8 mouse cellular contexts compared by ENCODE assay signal in the genomic region with DNA sequence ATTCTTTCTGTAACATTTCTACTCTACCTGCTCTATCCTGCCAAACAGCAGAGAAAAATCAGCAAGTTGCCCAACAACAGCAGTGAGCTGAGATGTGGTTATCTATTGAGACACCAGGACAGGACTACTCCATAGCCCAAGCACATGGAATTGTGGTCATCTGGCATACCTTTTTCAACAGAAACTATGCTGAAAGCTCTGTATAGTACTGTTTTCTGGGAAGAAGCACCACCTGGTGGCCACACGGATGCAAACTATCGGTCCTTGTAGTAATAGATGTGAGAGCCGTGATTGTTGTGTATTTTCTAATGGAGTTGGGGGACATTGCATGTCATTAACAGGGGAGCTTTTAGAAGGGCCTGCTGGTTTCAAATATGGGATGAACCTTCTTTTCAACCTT. TPM values are rescaled to one million over a fixed set of nuclear protein-coding genes. Genes with fewer than 3 reads are reported as not detected.
DNase-seq lines count a peak whose midpoint lies in the region; ATAC-seq and TF ChIP-seq lines count a peak whose summit lies in the region.

No protein-coding gene starts in this region.

- peak; percentile 59 for DNase-seq in forebrain, postnatal 0 days
- DNase-seq in ovary, postnatal 14 days (ENCODE audit: low spot score): peak; percentile 27
- no peak for DNase-seq in ovary, postnatal 10 days (ENCODE audit: low spot score)
- DNase-seq in cerebellum, adult 8-10 months: peak; percentile 64
- DNase-seq in hindbrain, postnatal 0 days (ENCODE audit: low spot score): peak; percentile 74
- DNase-seq in lung, embryonic 14.5 days: peak; percentile 76
- peak; percentile 63 for DNase-seq in stomach, postnatal 0 days (ENCODE audit: low spot score)

- H3K27ac ChIP-seq in forebrain, postnatal 0 days (ENCODE audit: low read depth, low read length): no peak overlapping the region
- no peak overlapping the region for H3K27ac ChIP-seq in forebrain, embryonic 12.5 days
- H3K27ac ChIP-seq in hindbrain, postnatal 0 days: no peak overlapping the region
- H3K27ac ChIP-seq in lung, embryonic 14.5 days (ENCODE audit: low read depth): no peak overlapping the region
- H3K27ac ChIP-seq in stomach, postnatal 0 days (replicated peaks): no peak overlapping the region

- 9% methylated on average over 3 of the region's 3 CpGs for WGBS in forebrain, postnatal 0 days
- 31% methylated on average over 3 of the region's 3 CpGs for WGBS in forebrain, embryonic 12.5 days
- 16% methylated on average over 3 of the region's 3 CpGs for WGBS in hindbrain, postnatal 0 days
- WGBS in lung, embryonic 14.5 days: 21% methylated on average over 3 of the region's 3 CpGs
- WGBS in stomach, postnatal 0 days: 27% methylated on average over 3 of the region's 3 CpGs

- peak; percentile 75 for TF ChIP-seq CTCF in forebrain, postnatal 0 days (IDR thresholded peaks at IDR 0.05; ENCODE audit: low read depth)
- peak; percentile 76 for TF ChIP-seq CTCF in hindbrain, postnatal 0 days (IDR thresholded peaks at IDR 0.05; ENCODE audit: low read depth)
- peak; percentile 65 for TF ChIP-seq CTCF in lung, embryonic 14.5 days (IDR thresholded peaks at IDR 0.05; ENCODE audit: low read depth)
- TF ChIP-seq CTCF in stomach, postnatal 0 days (IDR thresholded peaks at IDR 0.05; ENCODE audit: low read depth): peak; percentile 84

- H3K27me3 ChIP-seq in forebrain, postnatal 0 days (ENCODE audit: insufficient read depth, low read length): no peaks in the 10 kb centered on the region
- H3K27me3 ChIP-seq in forebrain, embryonic 12.5 days: no peaks in the 10 kb centered on the region
- no peaks in the 10 kb centered on the region for H3K27me3 ChIP-seq in hindbrain, postnatal 0 days (ENCODE audit: insufficient read depth, low read length)
- H3K27me3 ChIP-seq in lung, embryonic 14.5 days (ENCODE audit: insufficient read depth, low read length): no peaks in the 10 kb centered on the region
- H3K27me3 ChIP-seq in stomach, postnatal 0 days (ENCODE audit: control insufficient read depth, insufficient read depth, low read length): no peaks in the 10 kb centered on the region

- no peaks in the 10 kb centered on the region for H3K36me3 ChIP-seq in forebrain, postnatal 0 days (ENCODE audit: insufficient read depth)
- H3K36me3 ChIP-seq in forebrain, embryonic 12.5 days (replicated peaks): no peaks in the 10 kb centered on the region
- no peaks in the 10 kb centered on the region for H3K36me3 ChIP-seq in hindbrain, postnatal 0 days (ENCODE audit: insufficient read depth, low read length)
- no peaks in the 10 kb centered on the region for H3K36me3 ChIP-seq in lung, embryonic 14.5 days (ENCODE audit: insufficient read depth)
- no peaks in the 10 kb centered on the region for H3K36me3 ChIP-seq in stomach, postnatal 0 days (ENCODE audit: control insufficient read depth, insufficient read depth, low read length)

- ATAC-seq in forebrain, postnatal 0 days: no peak
- ATAC-seq in forebrain, embryonic 12.5 days (ENCODE audit: low FRiP score): no peak
- ATAC-seq in hindbrain, postnatal 0 days: no peak
- no peak for ATAC-seq in lung, embryonic 14.5 days (ENCODE audit: insufficient read depth)
- no peak for ATAC-seq in stomach, postnatal 0 days (ENCODE audit: low FRiP score, low TSS enrichment)

- no peak for TF ChIP-seq EP300 in stomach, postnatal 0 days (optimal IDR thresholded peaks at IDR 0.05)

- no peaks in the 10 kb centered on the region for H3K9me3 ChIP-seq in forebrain, postnatal 0 days (ENCODE audit: low read length)
- H3K9me3 ChIP-seq in forebrain, embryonic 12.5 days: no peaks in the 10 kb centered on the region
- no peaks in the 10 kb centered on the region for H3K9me3 ChIP-seq in hindbrain, postnatal 0 days (ENCODE audit: low read length)
- no peaks in the 10 kb centered on the region for H3K9me3 ChIP-seq in lung, embryonic 14.5 days (ENCODE audit: low read depth, low read length)
- no peaks in the 10 kb centered on the region for H3K9me3 ChIP-seq in stomach, postnatal 0 days (ENCODE audit: control insufficient read depth, low read length)

- no peak overlapping the region for H3K4me2 ChIP-seq in forebrain, postnatal 0 days (ENCODE audit: low read depth)
- H3K4me2 ChIP-seq in forebrain, embryonic 12.5 days: no peak overlapping the region
- no peak overlapping the region for H3K4me2 ChIP-seq in hindbrain, postnatal 0 days (ENCODE audit: low read depth, low read length)
- no peak overlapping the region for H3K4me2 ChIP-seq in lung, embryonic 14.5 days
- no peak overlapping the region for H3K4me2 ChIP-seq in stomach, postnatal 0 days (replicated peaks; ENCODE audit: low read depth)

- H3K4me1 ChIP-seq in forebrain, postnatal 0 days (ENCODE audit: insufficient read depth): no peaks in the 10 kb centered on the region
- H3K4me1 ChIP-seq in forebrain, embryonic 12.5 days: no peaks in the 10 kb centered on the region
- H3K4me1 ChIP-seq in hindbrain, postnatal 0 days (ENCODE audit: insufficient read depth, low read length): no peaks in the 10 kb centered on the region
- no peaks in the 10 kb centered on the region; the same call in 1 of the 2 replicates for H3K4me1 ChIP-seq in lung, embryonic 14.5 days (ENCODE audit: insufficient read depth)
- no peaks in the 10 kb centered on the region for H3K4me1 ChIP-seq in stomach, postnatal 0 days (replicated peaks; ENCODE audit: control insufficient read depth, insufficient read depth)

- H3K4me3 ChIP-seq in forebrain, postnatal 0 days (ENCODE audit: low read depth, low read length): no peak overlapping the region
- no peak overlapping the region for H3K4me3 ChIP-seq in forebrain, embryonic 12.5 days (replicated peaks)
- H3K4me3 ChIP-seq in hindbrain, postnatal 0 days (ENCODE audit: low read length): no peak overlapping the region
- no peak overlapping the region for H3K4me3 ChIP-seq in lung, embryonic 14.5 days (ENCODE audit: low read depth, low read length)
- no peak overlapping the region for H3K4me3 ChIP-seq in stomach, postnatal 0 days (ENCODE audit: low read depth, low read length)

- no peak overlapping the region for H3K9ac ChIP-seq in forebrain, postnatal 0 days
- H3K9ac ChIP-seq in forebrain, embryonic 12.5 days: no peak overlapping the region
- H3K9ac ChIP-seq in hindbrain, postnatal 0 days (replicated peaks; ENCODE audit: low read length): no peak overlapping the region
- no peak overlapping the region for H3K9ac ChIP-seq in lung, embryonic 14.5 days
- H3K9ac ChIP-seq in stomach, postnatal 0 days (ENCODE audit: low read length): no peak overlapping the region

RNA-seq across cellular contexts. Expression of gene Wtap, which starts 2.4 kb away (rescaled TPM):
- 111 and 116 TPM in 2 replicates for total RNA-seq in forebrain, postnatal 0 days (2014; rRNA removed)
- polyA plus RNA-seq in forebrain, postnatal 0 days (2015; fragmentation: Nextera tagmentation; extraction: Ambion mirVana): 148 and 157 TPM in 2 replicates
- polyA plus RNA-seq in forebrain, embryonic 12.5 days (2016; fragmentation: Nextera tagmentation; extraction: Ambion mirVana): 87.7 and 111 TPM in 2 replicates
- total RNA-seq in hindbrain, postnatal 0 days (2014; rRNA removed): 48.9 and 54.2 TPM in 2 replicates
- 123 and 126 TPM in 2 replicates for polyA plus RNA-seq in hindbrain, postnatal 0 days (2015; fragmentation: Nextera tagmentation; extraction: Ambion mirVana)
- polyA plus RNA-seq in lung, embryonic 14.5 days (2014; fragmentation: Nextera tagmentation; extraction: Ambion mirVana): 136 TPM in 2 replicates
- polyA plus RNA-seq in stomach, postnatal 0 days (2015; fragmentation: Nextera tagmentation; extraction: Ambion mirVana): 75.2 and 75.4 TPM in 2 replicates

RNA-seq across cellular contexts. Expression of gene Sod2, which starts 10.3 kb away (rescaled TPM):
- 86.7 and 110 TPM in 2 replicates for total RNA-seq in forebrain, postnatal 0 days (2014; rRNA removed)
- polyA plus RNA-seq in forebrain, postnatal 0 days (2015; fragmentation: Nextera tagmentation; extraction: Ambion mirVana): 128 and 140 TPM in 2 replicates
- 105 and 109 TPM in 2 replicates for polyA plus RNA-seq in forebrain, embryonic 12.5 days (2016; fragmentation: Nextera tagmentation; extraction: Ambion mirVana)
- total RNA-seq in hindbrain, postnatal 0 days (2014; rRNA removed): 229 and 295 TPM in 2 replicates
- polyA plus RNA-seq in hindbrain, postnatal 0 days (2015; fragmentation: Nextera tagmentation; extraction: Ambion mirVana): 149 and 155 TPM in 2 replicates
- polyA plus RNA-seq in lung, embryonic 14.5 days (2014; fragmentation: Nextera tagmentation; extraction: Ambion mirVana): 100 and 106 TPM in 2 replicates
- polyA plus RNA-seq in stomach, postnatal 0 days (2015; fragmentation: Nextera tagmentation; extraction: Ambion mirVana): 176 and 186 TPM in 2 replicates

RNA-seq across cellular contexts. Expression of gene Acat2, which starts 35.8 kb away (rescaled TPM):
- total RNA-seq in forebrain, postnatal 0 days (2014; rRNA removed): 228 and 260 TPM in 2 replicates
- polyA plus RNA-seq in forebrain, postnatal 0 days (2015; fragmentation: Nextera tagmentation; extraction: Ambion mirVana): 268 and 278 TPM in 2 replicates
- polyA plus RNA-seq in forebrain, embryonic 12.5 days (2016; fragmentation: Nextera tagmentation; extraction: Ambion mirVana): 370 and 386 TPM in 2 replicates
- total RNA-seq in hindbrain, postnatal 0 days (2014; rRNA removed): 155 and 161 TPM in 2 replicates
- 212 and 215 TPM in 2 replicates for polyA plus RNA-seq in hindbrain, postnatal 0 days (2015; fragmentation: Nextera tagmentation; extraction: Ambion mirVana)
- 93.7 and 98.2 TPM in 2 replicates for polyA plus RNA-seq in lung, embryonic 14.5 days (2014; fragmentation: Nextera tagmentation; extraction: Ambion mirVana)
- 76.0 and 81.8 TPM in 2 replicates for polyA plus RNA-seq in stomach, postnatal 0 days (2015; fragmentation: Nextera tagmentation; extraction: Ambion mirVana)

RNA-seq across cellular contexts. Expression of gene Gpr31b, which starts 55.8 kb away (rescaled TPM):
- 1.6 TPM in 1 of 2 replicates, not detected in the other for total RNA-seq in forebrain, postnatal 0 days (2014; rRNA removed)
- not detected in 2 replicates for polyA plus RNA-seq in forebrain, postnatal 0 days (2015; fragmentation: Nextera tagmentation; extraction: Ambion mirVana)
- polyA plus RNA-seq in forebrain, embryonic 12.5 days (2016; fragmentation: Nextera tagmentation; extraction: Ambion mirVana): not detected in 2 replicates
- total RNA-seq in hindbrain, postnatal 0 days (2014; rRNA removed): 0.73 TPM in 1 of 2 replicates, not detected in the other
- polyA plus RNA-seq in hindbrain, postnatal 0 days (2015; fragmentation: Nextera tagmentation; extraction: Ambion mirVana): not detected in 2 replicates
- polyA plus RNA-seq in lung, embryonic 14.5 days (2014; fragmentation: Nextera tagmentation; extraction: Ambion mirVana): not detected in 2 replicates
- polyA plus RNA-seq in stomach, postnatal 0 days (2015; fragmentation: Nextera tagmentation; extraction: Ambion mirVana): 0.12 TPM in 1 of 2 replicates, not detected in the other

RNA-seq across cellular contexts. Expression of gene Acat3, which starts 55.9 kb away (rescaled TPM):
- total RNA-seq in forebrain, postnatal 0 days (2014; rRNA removed): 1.3 and 1.5 TPM in 2 replicates
- 0.21 and 0.85 TPM in 2 replicates for polyA plus RNA-seq in forebrain, postnatal 0 days (2015; fragmentation: Nextera tagmentation; extraction: Ambion mirVana)
- 1.5 and 1.6 TPM in 2 replicates for polyA plus RNA-seq in forebrain, embryonic 12.5 days (2016; fragmentation: Nextera tagmentation; extraction: Ambion mirVana)
- 0.36 and 0.94 TPM in 2 replicates for total RNA-seq in hindbrain, postnatal 0 days (2014; rRNA removed)
- polyA plus RNA-seq in hindbrain, postnatal 0 days (2015; fragmentation: Nextera tagmentation; extraction: Ambion mirVana): 0.75 and 0.91 TPM in 2 replicates
- 0.67 and 0.69 TPM in 2 replicates for polyA plus RNA-seq in lung, embryonic 14.5 days (2014; fragmentation: Nextera tagmentation; extraction: Ambion mirVana)
- 0.62 and 0.73 TPM in 2 replicates for polyA plus RNA-seq in stomach, postnatal 0 days (2015; fragmentation: Nextera tagmentation; extraction: Ambion mirVana)
